Mouse (Mus musculus): ENCODE results near the gene Zbp1. TPM values are rescaled to one million over a fixed set of nuclear protein-coding genes. Genes with fewer than 3 reads are reported as not detected.
A peak's percentile ranks its signal among the peaks of the same experiment; 100 is the strongest.

The Zbp1 gene
- polyA plus RNA-seq, 1 experiment from 2014 or later: not detected

DNA sequence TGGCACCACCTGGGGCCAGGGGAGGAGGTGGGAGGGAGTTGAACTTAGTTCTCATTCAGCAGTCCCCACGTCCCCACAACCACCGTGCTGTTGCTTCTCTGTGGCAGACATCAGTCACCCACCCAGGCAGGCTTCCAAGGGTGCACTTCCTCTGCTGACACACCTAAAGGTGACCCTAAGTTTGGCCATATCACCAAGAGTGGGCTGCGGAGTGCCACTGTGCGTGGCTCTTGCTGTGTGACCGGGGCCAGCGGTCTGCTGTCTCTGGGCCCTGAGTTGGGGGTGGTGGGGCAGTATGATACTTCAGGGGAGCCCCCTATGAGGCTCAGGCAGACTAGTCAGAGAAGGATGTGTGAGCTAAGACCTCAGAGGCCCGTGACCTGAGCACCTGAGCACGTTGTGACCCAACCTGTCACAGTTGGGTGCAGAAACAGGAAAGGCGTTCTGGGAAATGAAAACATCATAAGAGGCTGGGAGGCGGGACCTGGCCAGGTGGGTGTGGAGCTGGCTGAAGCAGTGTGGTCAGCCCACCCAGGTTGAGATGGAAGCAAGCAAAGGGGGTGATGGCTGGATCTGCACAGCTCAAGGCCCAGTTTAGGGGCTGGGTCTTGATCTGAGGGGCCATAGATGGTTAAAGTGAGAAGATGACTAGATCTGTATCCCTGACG is 37.9 kb downstream of the Zbp1 start:
- ATAC-seq (ENCODE audit: low FRiP score, low TSS enrichment): no peak
- Histone ChIP-seq H3K27me3 (ENCODE audit: control insufficient read depth, insufficient read depth, low read length) (peaks cover 22% of the 10 kb centered on the region), H3K36me3 (ENCODE audit: control insufficient read depth, insufficient read depth, low read length) (no peaks in the 10 kb centered on the region), H3K4me3 (ENCODE audit: low read length) (no peak overlapping the region), H3K4me1 (ENCODE audit: control insufficient read depth, insufficient read depth, low read length) (peaks cover 4% of the 10 kb centered on the region; the same call in 1 of the 2 replicates), H3K4me2 (replicated peaks; ENCODE audit: low read depth, low read length) (no peak overlapping the region), H3K27ac (ENCODE audit: low read depth, low read length) (no peak overlapping the region), H3K9me3 (ENCODE audit: control insufficient read depth, low read length) (peaks cover 1% of the 10 kb centered on the region; the same call in 1 of the 2 replicates), H3K9ac (ENCODE audit: low read depth, low read length) (no peak overlapping the region)
- 61% methylated on average over 11 of the region's 11 CpGs for WGBS

DNA sequence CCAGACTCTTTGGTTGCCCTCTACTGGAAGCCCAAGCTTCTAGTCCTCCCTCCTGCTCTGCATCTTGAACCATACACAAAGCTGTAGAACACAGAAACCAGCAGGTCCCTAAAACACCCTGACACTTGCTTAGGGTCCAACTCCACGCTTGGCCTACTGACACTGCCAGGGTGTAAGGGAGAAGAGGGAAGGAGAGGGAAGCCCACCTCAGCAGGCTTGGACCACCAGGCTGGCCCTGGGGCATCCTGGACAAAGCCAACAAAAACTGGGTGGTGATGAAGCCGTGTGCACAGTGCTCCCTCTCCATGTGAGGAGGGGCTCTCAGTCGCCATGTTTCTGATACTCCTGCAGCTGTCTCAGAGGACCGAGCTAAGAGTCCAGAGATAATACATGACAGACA is 38.7 kb downstream of the Zbp1 start:
- H3K9ac ChIP-seq (ENCODE audit: low read depth, low read length): no peak overlapping the region
- 83% methylated on average over 4 of the region's 4 CpGs for WGBS
- no peak overlapping the region for H3K4me2 ChIP-seq (replicated peaks; ENCODE audit: low read depth, low read length)
- no peak overlapping the region for H3K4me3 ChIP-seq (ENCODE audit: low read length)
- H3K36me3 ChIP-seq (ENCODE audit: control insufficient read depth, insufficient read depth, low read length): no peaks in the 10 kb centered on the region
- H3K4me1 ChIP-seq (ENCODE audit: control insufficient read depth, insufficient read depth, low read length): peaks cover 4% of the 10 kb centered on the region; the same call in 1 of the 2 replicates
- H3K9me3 ChIP-seq (ENCODE audit: control insufficient read depth, low read length): peaks cover 7% of the 10 kb centered on the region; the same call in 1 of the 2 replicates
- H3K27me3 ChIP-seq (ENCODE audit: control insufficient read depth, insufficient read depth, low read length): peaks cover 21% of the 10 kb centered on the region
- no peak for ATAC-seq (ENCODE audit: low FRiP score, low TSS enrichment)
- no peak overlapping the region for H3K27ac ChIP-seq (ENCODE audit: low read depth, low read length)

DNA sequence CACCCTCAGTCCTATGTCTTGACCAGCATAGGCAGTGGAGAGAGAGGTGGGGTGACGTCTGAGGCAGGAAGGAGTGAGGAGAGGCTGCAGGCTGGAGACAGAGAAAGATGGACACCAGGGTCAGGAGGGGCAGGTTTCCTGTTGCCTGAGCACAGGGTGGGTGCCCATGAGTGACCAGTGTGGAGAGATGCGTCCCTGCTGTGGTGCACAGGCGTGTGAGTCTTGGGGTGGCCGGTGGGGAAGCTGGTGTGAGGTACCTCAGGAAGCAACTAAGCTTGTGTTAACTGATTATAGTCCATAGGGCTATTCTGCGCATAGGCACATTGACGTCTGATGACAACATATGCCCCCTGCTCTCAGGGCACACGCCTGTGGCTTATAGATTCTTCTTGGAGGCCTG is 39.7 kb downstream of the Zbp1 start:
- Histone ChIP-seq H3K9ac (ENCODE audit: low read depth, low read length) (no peak overlapping the region), H3K27me3 (ENCODE audit: control insufficient read depth, insufficient read depth, low read length) (peaks cover 15% of the 10 kb centered on the region), H3K4me2 (replicated peaks; ENCODE audit: low read depth, low read length) (no peak overlapping the region), H3K27ac (ENCODE audit: low read depth, low read length) (no peak overlapping the region), H3K36me3 (ENCODE audit: control insufficient read depth, insufficient read depth, low read length) (no peaks in the 10 kb centered on the region), H3K4me3 (ENCODE audit: low read length) (no peak overlapping the region), H3K9me3 (ENCODE audit: control insufficient read depth, low read length) (peaks cover 7% of the 10 kb centered on the region; the same call in 1 of the 2 replicates), H3K4me1 (ENCODE audit: control insufficient read depth, insufficient read depth, low read length) (peaks cover 10% of the 10 kb centered on the region)
- 76% methylated on average over 7 of the region's 7 CpGs for WGBS
- no peak for ATAC-seq (ENCODE audit: low FRiP score, low TSS enrichment)

DNA sequence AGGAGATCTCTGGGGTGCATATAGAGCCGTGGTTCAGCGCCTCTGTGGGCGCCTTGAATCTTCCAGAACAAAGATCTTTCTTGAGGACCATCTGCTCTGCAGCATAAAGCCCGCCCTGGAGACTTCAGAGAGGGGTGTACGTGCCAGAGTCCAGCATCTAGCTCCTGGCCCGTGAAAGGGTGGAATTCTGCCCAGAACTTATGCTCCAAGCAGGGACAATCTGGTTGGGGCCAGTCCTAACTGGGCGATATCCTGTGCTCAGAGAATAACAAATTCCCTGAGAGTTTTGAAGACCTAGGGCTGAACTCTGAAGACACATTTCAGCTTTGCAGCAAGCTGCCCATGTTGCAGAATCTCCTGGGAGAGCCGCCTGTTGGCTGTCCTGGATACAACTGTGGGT is 40.8 kb downstream of the Zbp1 start:
- no peaks in the 10 kb centered on the region for H3K36me3 ChIP-seq (ENCODE audit: control insufficient read depth, insufficient read depth, low read length)
- no peak for ATAC-seq (ENCODE audit: low FRiP score, low TSS enrichment)
- no peak overlapping the region for H3K4me2 ChIP-seq (replicated peaks; ENCODE audit: low read depth, low read length)
- H3K9me3 ChIP-seq (ENCODE audit: control insufficient read depth, low read length): peaks cover 7% of the 10 kb centered on the region; the same call in 1 of the 2 replicates
- 85% methylated on average over 8 of the region's 8 CpGs for WGBS
- H3K4me1 ChIP-seq (ENCODE audit: control insufficient read depth, insufficient read depth, low read length): peaks cover 21% of the 10 kb centered on the region
- no peak overlapping the region for H3K9ac ChIP-seq (ENCODE audit: low read depth, low read length)
- no peak overlapping the region for H3K27ac ChIP-seq (ENCODE audit: low read depth, low read length)
- peaks cover 12% of the 10 kb centered on the region; the same call in 1 of the 2 replicates for H3K27me3 ChIP-seq (ENCODE audit: control insufficient read depth, insufficient read depth, low read length)
- H3K4me3 ChIP-seq (ENCODE audit: low read length): no peak overlapping the region

DNA sequence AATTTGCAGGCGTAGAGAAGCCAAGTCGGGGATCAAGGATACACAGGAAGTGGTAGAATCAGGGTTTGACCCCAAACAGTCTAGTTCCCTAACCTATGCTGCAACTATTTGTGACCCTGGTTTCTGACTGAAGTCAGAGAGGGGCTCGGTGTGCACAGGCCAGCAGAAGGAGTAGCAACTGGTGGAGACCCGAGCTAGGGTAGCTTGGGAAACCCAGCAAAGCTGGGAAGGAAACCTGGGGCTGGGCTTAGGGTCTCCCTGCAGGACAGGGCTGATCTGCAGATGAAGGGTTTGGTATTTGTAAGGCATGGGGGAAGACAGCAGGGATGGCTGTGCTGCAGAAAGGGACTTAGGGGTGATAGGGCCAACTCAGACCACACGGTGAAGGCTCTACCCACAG is 41.2 kb downstream of the Zbp1 start:
- 74% methylated on average over 5 of the region's 5 CpGs for WGBS
- no peak overlapping the region for H3K4me2 ChIP-seq (replicated peaks; ENCODE audit: low read depth, low read length)

DNA sequence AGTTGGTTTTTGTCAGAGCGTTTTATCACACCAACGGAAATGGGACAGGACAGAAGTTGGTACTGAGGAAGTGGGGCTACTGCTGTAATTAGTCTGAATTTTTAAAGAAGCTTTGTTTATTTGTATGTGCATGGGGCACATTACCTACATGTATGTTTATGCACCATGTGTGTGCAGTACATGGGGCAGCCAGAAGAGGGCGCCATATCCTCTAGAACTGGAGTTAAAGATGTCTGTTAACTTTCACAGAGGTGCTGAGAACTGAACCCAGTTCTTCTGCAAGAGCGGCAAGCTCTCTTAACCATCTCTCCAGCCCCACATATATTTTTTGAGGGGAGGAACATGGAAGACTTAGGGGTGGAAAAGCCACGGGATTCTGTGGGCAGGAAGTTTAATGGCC is 43.0 kb downstream of the Zbp1 start:
- H3K4me3 ChIP-seq (ENCODE audit: low read length): no peak overlapping the region
- H3K36me3 ChIP-seq (ENCODE audit: control insufficient read depth, insufficient read depth, low read length): no peaks in the 10 kb centered on the region
- peaks cover 7% of the 10 kb centered on the region; the same call in 1 of the 2 replicates for H3K9me3 ChIP-seq (ENCODE audit: control insufficient read depth, low read length)
- peaks cover 6% of the 10 kb centered on the region; the same call in 1 of the 2 replicates for H3K27me3 ChIP-seq (ENCODE audit: control insufficient read depth, insufficient read depth, low read length)
- H3K9ac ChIP-seq (ENCODE audit: low read depth, low read length): no peak overlapping the region
- no peak overlapping the region for H3K27ac ChIP-seq (ENCODE audit: low read depth, low read length)
- WGBS: 93% methylated on average over 5 of the region's 5 CpGs
- peaks cover 35% of the 10 kb centered on the region for H3K4me1 ChIP-seq (ENCODE audit: control insufficient read depth, insufficient read depth, low read length)
- no peak for ATAC-seq (ENCODE audit: low FRiP score, low TSS enrichment)
- H3K4me2 ChIP-seq (replicated peaks; ENCODE audit: low read depth, low read length): no peak overlapping the region

More for the DNA sequence above, 41.2 kb downstream of the Zbp1 start:
- no peak for ATAC-seq (ENCODE audit: low FRiP score, low TSS enrichment)
- Histone ChIP-seq H3K9ac (ENCODE audit: low read depth, low read length) (no peak overlapping the region), H3K9me3 (ENCODE audit: control insufficient read depth, low read length) (peaks cover 7% of the 10 kb centered on the region; the same call in 1 of the 2 replicates), H3K36me3 (ENCODE audit: control insufficient read depth, insufficient read depth, low read length) (no peaks in the 10 kb centered on the region), H3K27me3 (ENCODE audit: control insufficient read depth, insufficient read depth, low read length) (peaks cover 12% of the 10 kb centered on the region; the same call in 1 of the 2 replicates), H3K4me1 (ENCODE audit: control insufficient read depth, insufficient read depth, low read length) (peaks cover 25% of the 10 kb centered on the region), H3K4me3 (ENCODE audit: low read length) (no peak overlapping the region), H3K27ac (ENCODE audit: low read depth, low read length) (no peak overlapping the region)

DNA sequence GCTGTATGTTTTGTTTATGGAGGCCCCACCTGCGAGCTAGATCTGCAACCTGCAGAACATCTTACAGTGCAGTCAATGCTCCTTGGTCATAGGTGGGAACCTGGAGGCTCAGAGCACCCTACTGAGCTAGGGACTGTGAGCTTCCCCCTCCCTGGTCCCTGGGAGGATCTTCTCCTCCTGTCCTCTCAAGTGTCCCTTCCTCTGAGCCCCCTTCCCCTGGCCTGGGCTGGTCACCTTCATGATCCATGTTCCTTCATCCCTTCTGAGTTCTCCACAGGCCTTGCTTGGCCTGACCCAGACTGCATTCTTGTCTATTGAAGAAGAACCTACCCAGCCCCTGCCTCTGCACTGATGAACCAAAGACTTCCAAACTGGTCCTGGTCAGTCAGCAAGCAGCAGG is 44.2 kb downstream of the Zbp1 start:
- H3K4me3 ChIP-seq (ENCODE audit: low read length): no peak overlapping the region

GRCm38 (mm10) chr2:173173521-173174511 is 44.9 kb downstream of the Zbp1 start:
- Histone ChIP-seq H3K4me2 (replicated peaks; ENCODE audit: low read depth, low read length) (peak overlapping the region; percentile 44), H3K27ac (ENCODE audit: low read depth, low read length) (peak overlapping the region; percentile 88), H3K27me3 (ENCODE audit: control insufficient read depth, insufficient read depth, low read length) (peaks cover 13% of the 10 kb centered on the region), H3K36me3 (ENCODE audit: control insufficient read depth, insufficient read depth, low read length) (no peaks in the 10 kb centered on the region), H3K9ac (ENCODE audit: low read depth, low read length) (peak overlapping the region; percentile 18; the same call in 1 of the 2 replicates), H3K4me1 (ENCODE audit: control insufficient read depth, insufficient read depth, low read length) (peaks cover 36% of the 10 kb centered on the region), H3K4me3 (ENCODE audit: low read length) (peak overlapping the region; percentile 23), H3K9me3 (ENCODE audit: control insufficient read depth, low read length) (peaks cover 7% of the 10 kb centered on the region; the same call in 1 of the 2 replicates)
- 3% methylated on average over 22 of the region's 22 CpGs for WGBS
- ATAC-seq (ENCODE audit: low FRiP score, low TSS enrichment): peak; percentile 78

More for the DNA sequence above, 44.2 kb downstream of the Zbp1 start:
- peak overlapping the region; percentile 44; the same call in 1 of the 2 replicates for H3K4me2 ChIP-seq (replicated peaks; ENCODE audit: low read depth, low read length)
- no peak for ATAC-seq (ENCODE audit: low FRiP score, low TSS enrichment)
- H3K27me3 ChIP-seq (ENCODE audit: control insufficient read depth, insufficient read depth, low read length): peaks cover 6% of the 10 kb centered on the region
- H3K4me1 ChIP-seq (ENCODE audit: control insufficient read depth, insufficient read depth, low read length): peaks cover 35% of the 10 kb centered on the region
- peaks cover 7% of the 10 kb centered on the region; the same call in 1 of the 2 replicates for H3K9me3 ChIP-seq (ENCODE audit: control insufficient read depth, low read length)
- WGBS: 40% methylated on average over 1 of the region's 1 CpGs
- H3K27ac ChIP-seq (ENCODE audit: low read depth, low read length): peak overlapping the region; percentile 13
- no peak overlapping the region for H3K9ac ChIP-seq (ENCODE audit: low read depth, low read length)
- H3K36me3 ChIP-seq (ENCODE audit: control insufficient read depth, insufficient read depth, low read length): no peaks in the 10 kb centered on the region

Data from kidney, embryonic 14.5 days (tissue).